Mouse (Mus musculus): ENCODE data around the gene Sept11. TPM values are rescaled to one million over a fixed set of nuclear protein-coding genes. Genes with fewer than 3 reads are reported as not detected.
A peak's percentile ranks its signal among the peaks of the same experiment; 100 is the strongest.

Sept11 gene
- polyA plus RNA-seq, 1 experiment = 55.8 TPM

DNA sequence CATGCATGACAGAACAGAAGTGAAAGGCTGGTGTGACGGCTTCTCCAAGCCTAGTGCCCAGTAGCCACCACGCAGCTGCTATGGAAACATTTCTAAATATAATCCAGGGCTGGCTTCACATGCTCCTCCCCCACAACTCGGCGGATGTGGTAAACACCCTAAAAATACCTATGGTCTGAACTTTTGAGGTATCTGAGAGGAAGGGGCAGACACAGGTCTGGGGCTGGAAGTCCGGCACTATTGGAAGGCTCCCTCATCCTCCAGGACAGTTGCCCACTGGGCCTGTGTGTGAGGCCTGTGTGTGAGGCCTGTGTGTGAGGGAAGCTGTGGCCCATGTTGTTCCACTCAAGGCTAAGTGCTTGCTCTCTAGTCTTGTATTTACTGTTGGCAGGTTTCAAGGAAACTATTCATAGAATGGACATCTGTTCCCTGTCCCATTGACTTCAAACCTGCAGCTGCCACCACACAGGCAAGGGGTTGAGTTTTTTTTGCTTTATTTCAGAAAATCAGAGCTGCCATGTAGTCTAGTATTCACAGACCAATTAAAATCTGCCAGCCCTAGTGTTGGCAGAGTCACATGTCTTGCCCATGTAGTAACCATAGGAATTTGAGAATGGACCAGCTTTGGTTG lies 43.8 kb downstream of the Sept11 start:
- WGBS = 20% methylated on average over 5 of the region's 5 CpGs
- TF ChIP-seq CTCF (IDR thresholded peaks at IDR 0.05; ENCODE audit: control insufficient read depth, insufficient read depth, low read length) (no peak), POLR2A (IDR thresholded peaks at IDR 0.05; ENCODE audit: borderline replicate concordance, control insufficient read depth, low read depth, low read length) (no peak)
- Histone ChIP-seq H3K4me3 (replicated peaks; ENCODE audit: control insufficient read depth, low read depth, low read length) (no peak overlapping the region), H3K4me1 (ENCODE audit: control insufficient read depth, insufficient read depth, low read length) (peaks cover 7% of the 10 kb centered on the region), H3K27ac (ENCODE audit: control insufficient read depth, insufficient read depth, low read depth, low read length, poor library complexity) (peak overlapping the region; percentile 88)

DNA sequence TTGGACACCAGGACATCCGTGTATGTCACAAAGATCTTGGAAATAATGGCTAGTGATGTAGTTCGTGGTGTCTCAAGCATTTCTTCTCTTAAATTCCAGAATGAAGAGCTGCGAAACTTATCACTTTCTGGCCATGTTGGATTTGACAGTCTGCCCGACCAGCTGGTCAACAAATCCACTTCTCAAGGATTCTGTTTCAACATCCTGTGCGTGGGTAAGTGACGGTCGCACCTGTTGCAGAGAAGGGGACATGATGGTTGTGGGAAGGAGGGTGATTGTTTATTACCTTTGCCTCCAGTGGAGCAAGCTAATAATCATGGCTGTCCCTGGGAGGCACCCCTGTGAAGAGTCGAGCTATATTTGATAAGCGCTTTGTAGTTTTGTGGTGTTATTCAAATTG lies 46.1 kb downstream of the Sept11 start:
- no peak for TF ChIP-seq CTCF (IDR thresholded peaks at IDR 0.05; ENCODE audit: control insufficient read depth, insufficient read depth, low read length)
- no peak for TF ChIP-seq POLR2A (IDR thresholded peaks at IDR 0.05; ENCODE audit: borderline replicate concordance, control insufficient read depth, low read depth, low read length)
- Histone ChIP-seq H3K4me1 (ENCODE audit: control insufficient read depth, insufficient read depth, low read length) (peaks cover 6% of the 10 kb centered on the region), H3K4me3 (replicated peaks; ENCODE audit: control insufficient read depth, low read depth, low read length) (no peak overlapping the region), H3K27ac (ENCODE audit: control insufficient read depth, insufficient read depth, low read depth, low read length, poor library complexity) (no peak overlapping the region)
- WGBS = 85% methylated on average over 9 of the region's 9 CpGs

GRCm38 (mm10) chr5:93140747-93141146 lies 47.5 kb downstream of the Sept11 start:
- TF ChIP-seq CTCF (IDR thresholded peaks at IDR 0.05; ENCODE audit: control insufficient read depth, insufficient read depth, low read length) (no peak), POLR2A (IDR thresholded peaks at IDR 0.05; ENCODE audit: borderline replicate concordance, control insufficient read depth, low read depth, low read length) (no peak)
- no peak overlapping the region for H3K27ac ChIP-seq (ENCODE audit: control insufficient read depth, insufficient read depth, low read depth, low read length, poor library complexity)
- H3K4me3 ChIP-seq (replicated peaks; ENCODE audit: control insufficient read depth, low read depth, low read length) = no peak overlapping the region
- 83% methylated on average over 5 of the region's 5 CpGs for WGBS
- peaks cover 2% of the 10 kb centered on the region for H3K4me1 ChIP-seq (ENCODE audit: control insufficient read depth, insufficient read depth, low read length)

DNA sequence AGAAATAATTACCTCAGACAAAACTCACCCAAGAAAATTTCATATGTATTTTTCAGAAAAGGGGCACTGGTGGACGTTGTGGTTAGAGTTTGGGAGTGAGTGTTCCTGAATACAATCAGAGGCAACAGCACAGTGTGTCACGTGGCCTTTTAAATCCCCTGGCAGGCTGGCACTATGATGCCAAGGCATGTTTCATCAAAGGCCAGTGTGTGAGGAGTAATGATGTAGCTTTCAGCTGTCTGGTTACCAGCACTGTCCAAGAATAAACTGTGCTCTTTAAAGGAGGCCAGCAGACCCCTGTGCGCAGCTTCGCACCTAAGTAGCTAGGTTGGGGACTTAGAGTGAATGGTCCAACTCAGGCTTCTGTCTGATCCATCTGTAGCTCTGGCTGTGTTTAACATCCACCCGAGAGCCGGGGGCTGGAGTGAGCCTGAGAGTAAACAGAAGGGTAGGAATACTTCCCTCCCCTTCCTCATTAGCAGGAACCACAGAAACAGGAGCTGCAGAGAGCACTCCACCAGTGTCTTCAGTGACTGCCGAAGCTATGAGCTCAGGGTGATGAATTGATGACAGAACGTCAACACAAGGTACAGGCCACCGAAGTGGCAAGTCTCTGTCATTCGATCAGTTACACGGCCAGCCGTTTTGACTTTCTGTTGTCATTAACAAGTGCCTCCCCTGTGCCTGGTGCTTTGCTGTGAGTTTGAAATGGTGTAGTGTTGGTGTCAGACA lies 50.3 kb downstream of the Sept11 start:
- 78% methylated on average over 12 of the region's 12 CpGs for WGBS
- TF ChIP-seq CTCF (IDR thresholded peaks at IDR 0.05; ENCODE audit: control insufficient read depth, insufficient read depth, low read length) = no peak
- TF ChIP-seq POLR2A (IDR thresholded peaks at IDR 0.05; ENCODE audit: borderline replicate concordance, control insufficient read depth, low read depth, low read length) = no peak
- Histone ChIP-seq H3K27ac (ENCODE audit: control insufficient read depth, insufficient read depth, low read depth, low read length, poor library complexity) (no peak overlapping the region), H3K4me1 (ENCODE audit: control insufficient read depth, insufficient read depth, low read length) (no peaks in the 10 kb centered on the region), H3K4me3 (replicated peaks; ENCODE audit: control insufficient read depth, low read depth, low read length) (no peak overlapping the region)

- no peaks in the 10 kb centered on the region for H3K4me1 ChIP-seq (ENCODE audit: control insufficient read depth, insufficient read depth, low read length)
- TF ChIP-seq POLR2A (IDR thresholded peaks at IDR 0.05; ENCODE audit: borderline replicate concordance, control insufficient read depth, low read depth, low read length) = no peak
- no peak for TF ChIP-seq CTCF (IDR thresholded peaks at IDR 0.05; ENCODE audit: control insufficient read depth, insufficient read depth, low read length)
- H3K4me3 ChIP-seq (replicated peaks; ENCODE audit: control insufficient read depth, low read depth, low read length) = no peak overlapping the region
- 83% methylated on average over 5 of the region's 5 CpGs for WGBS
- no peak overlapping the region for H3K27ac ChIP-seq (ENCODE audit: control insufficient read depth, insufficient read depth, low read depth, low read length, poor library complexity)
Measured at GRCm38 (mm10) chr5:93144874-93145273, 51.6 kb downstream of the Sept11 start.

DNA sequence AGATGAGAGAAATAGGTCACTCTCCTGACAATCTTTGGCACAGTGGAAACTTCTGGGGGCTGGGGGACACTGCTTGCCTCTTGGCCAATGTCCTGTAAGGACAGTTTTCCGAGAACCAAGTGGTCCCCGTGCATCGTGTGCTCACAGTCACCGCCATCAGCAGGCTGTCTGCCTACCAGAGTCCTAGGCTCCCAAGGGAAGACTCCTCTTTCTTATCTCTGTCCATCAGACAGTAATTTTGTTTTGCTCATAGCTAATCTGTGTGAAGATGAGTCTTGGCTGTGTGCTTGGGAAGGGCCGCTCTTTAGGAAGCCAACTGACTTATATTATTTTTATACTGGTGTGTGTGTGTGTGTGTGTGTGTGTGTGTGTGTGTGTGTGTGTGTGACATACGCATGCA lies 52.3 kb downstream of the Sept11 start:
- Histone ChIP-seq H3K4me1 (ENCODE audit: control insufficient read depth, insufficient read depth, low read length) (no peaks in the 10 kb centered on the region), H3K27ac (ENCODE audit: control insufficient read depth, insufficient read depth, low read depth, low read length, poor library complexity) (no peak overlapping the region), H3K4me3 (replicated peaks; ENCODE audit: control insufficient read depth, low read depth, low read length) (no peak overlapping the region)
- 84% methylated on average over 6 of the region's 6 CpGs for WGBS
- TF ChIP-seq CTCF (IDR thresholded peaks at IDR 0.05; ENCODE audit: control insufficient read depth, insufficient read depth, low read length) (no peak), POLR2A (IDR thresholded peaks at IDR 0.05; ENCODE audit: borderline replicate concordance, control insufficient read depth, low read depth, low read length) (no peak)

DNA sequence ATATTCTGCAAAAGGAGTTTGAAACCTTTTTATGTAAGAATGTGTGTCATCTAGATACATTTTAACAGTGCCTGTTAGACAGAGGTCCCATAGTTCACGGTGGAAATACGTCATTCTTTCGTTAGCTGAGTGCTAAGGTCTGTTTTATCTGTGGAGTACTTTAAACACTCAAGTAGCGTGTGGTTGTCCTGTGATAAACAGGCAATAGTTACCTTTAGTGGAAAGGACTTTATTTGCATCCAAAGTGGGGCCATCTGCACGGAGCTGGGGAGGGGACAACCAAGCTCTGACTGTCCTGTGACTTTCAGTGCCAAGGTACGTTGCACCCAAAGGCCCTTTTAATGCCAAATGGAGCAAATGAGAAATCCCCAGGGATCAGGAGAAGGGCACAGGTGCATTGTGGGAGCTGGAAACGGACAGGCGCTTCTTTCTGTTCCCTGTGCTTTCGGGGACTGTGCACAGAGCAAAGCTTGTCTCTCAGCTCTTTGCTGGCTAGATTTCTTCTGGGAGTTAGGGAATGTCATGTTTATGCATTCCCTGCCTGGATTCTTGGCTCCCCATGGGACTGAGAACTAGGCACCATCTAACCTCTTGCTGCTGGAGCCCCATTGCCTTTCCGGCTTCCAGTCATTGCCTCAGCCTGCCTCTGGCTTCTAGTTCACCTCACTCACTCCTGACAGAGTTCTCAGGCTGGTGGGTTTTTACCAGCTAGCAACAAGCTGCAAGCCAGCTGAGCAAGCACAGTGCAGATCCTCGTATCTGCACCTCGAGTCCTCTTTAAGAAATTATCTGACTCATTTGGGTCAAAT lies 56.9 kb downstream of the Sept11 start:
- TF ChIP-seq POLR2A (IDR thresholded peaks at IDR 0.05; ENCODE audit: borderline replicate concordance, control insufficient read depth, low read depth, low read length) (no peak), CTCF (IDR thresholded peaks at IDR 0.05; ENCODE audit: control insufficient read depth, insufficient read depth, low read length) (no peak)
- H3K4me3 ChIP-seq (replicated peaks; ENCODE audit: control insufficient read depth, low read depth, low read length) = no peak overlapping the region
- WGBS = 64% methylated on average over 12 of the region's 12 CpGs
- no peak overlapping the region for H3K27ac ChIP-seq (ENCODE audit: control insufficient read depth, insufficient read depth, low read depth, low read length, poor library complexity)
- H3K4me1 ChIP-seq (ENCODE audit: control insufficient read depth, insufficient read depth, low read length) = peaks cover 2% of the 10 kb centered on the region; the same call in 1 of the 2 replicates

GRCm38 (mm10) chr5:93151985-93152384 lies 58.7 kb downstream of the Sept11 start:
- Histone ChIP-seq H3K4me3 (replicated peaks; ENCODE audit: control insufficient read depth, low read depth, low read length) (peak overlapping the region; percentile 42), H3K27ac (ENCODE audit: control insufficient read depth, insufficient read depth, low read depth, low read length, poor library complexity) (peak overlapping the region; percentile 73), H3K4me1 (ENCODE audit: control insufficient read depth, insufficient read depth, low read length) (peaks cover 2% of the 10 kb centered on the region; the same call in 1 of the 2 replicates)
- TF ChIP-seq CTCF (IDR thresholded peaks at IDR 0.05; ENCODE audit: control insufficient read depth, insufficient read depth, low read length) (no peak), POLR2A (IDR thresholded peaks at IDR 0.05; ENCODE audit: borderline replicate concordance, control insufficient read depth, low read depth, low read length) (no peak)
- WGBS = 11% methylated on average over 6 of the region's 6 CpGs
